Mouse (Mus musculus) neural tube, embryonic 11.5 days (tissue): ENCODE measurements at regions not wholly inside any gene's neighbourhood (a gene's known extent, or its start where the extent isn't known, plus 50 kb on each side); places are given as distances from the start of the nearest gene placed in this dataset.

Experiments
- ATAC-seq: fragments of 200-750 bp; cut with Nextera tagmentation; 2 replicates; pipeline ENCODE4 v1.8.0; 2017; ENCODE audit warnings: moderate number of reproducible peaks, mild to moderate bottlenecking, moderate TSS enrichment, moderate library complexity; ENCODE audit not compliant: insufficient read depth, low FRiP score, low TSS enrichment
- DNase-seq: peaks from one replicate; pipeline ENCODE4 v3.0.0-alpha.2; 2015; ENCODE audit warnings: low spot score
- H3K27ac ChIP-seq: fragments of 300-500 bp; sonication (generic); 2 replicates; pipeline ENCODE4 v1.5.1; 2014; ENCODE audit warnings: low read depth, mild to moderate bottlenecking, low read length
- H3K27me3 ChIP-seq: fragments of 300-500 bp; sonication (generic); 2 replicates; pipeline ENCODE4 v1.6.1; 2014; ENCODE audit warnings: mild to moderate bottlenecking, low read length, mixed read lengths; ENCODE audit not compliant: control insufficient read depth, insufficient read depth
- H3K36me3 ChIP-seq: fragments of 300-500 bp; sonication (generic); 2 replicates; pipeline ENCODE4 v1.6.1; 2014; ENCODE audit warnings: mild to moderate bottlenecking, low read length, moderate library complexity, mixed read lengths; ENCODE audit not compliant: control insufficient read depth, insufficient read depth
- H3K4me1 ChIP-seq: fragments of 300-500 bp; sonication (generic); 2 replicates; pipeline ENCODE4 v1.6.1; 2014; ENCODE audit warnings: low read length, mixed read lengths; ENCODE audit not compliant: control insufficient read depth, insufficient read depth
- H3K4me2 ChIP-seq: fragments of 300-500 bp; sonication (generic); 2 replicates; pipeline ENCODE4 v1.6.1; 2014; ENCODE audit warnings: low read depth, mild to moderate bottlenecking, moderate library complexity
- H3K4me3 ChIP-seq: fragments of 300-500 bp; sonication (generic); 2 replicates; pipeline ENCODE4 v1.5.1; 2014; ENCODE audit warnings: low read depth, low read length
- H3K9ac ChIP-seq: fragments of 300-500 bp; sonication (generic); 2 replicates; pipeline ENCODE4 v1.6.1; 2014; ENCODE audit warnings: mild to moderate bottlenecking, low read length
- H3K9me3 ChIP-seq: fragments of 300-500 bp; sonication (generic); 2 replicates; pipeline ENCODE4 v1.6.1; 2016; ENCODE audit warnings: low read length; ENCODE audit not compliant: control insufficient read depth
- WGBS: fragments of 180-500 bp; shearing (Covaris S2); extraction: QIAGEN DNeasy Blood & Tissue Kit; methylation state at CpG from one replicate; pipeline ENCODE4 v1.1.7; 2014; 5-methylcytosine and 5-hydroxymethylcytosine counted together

DNA sequence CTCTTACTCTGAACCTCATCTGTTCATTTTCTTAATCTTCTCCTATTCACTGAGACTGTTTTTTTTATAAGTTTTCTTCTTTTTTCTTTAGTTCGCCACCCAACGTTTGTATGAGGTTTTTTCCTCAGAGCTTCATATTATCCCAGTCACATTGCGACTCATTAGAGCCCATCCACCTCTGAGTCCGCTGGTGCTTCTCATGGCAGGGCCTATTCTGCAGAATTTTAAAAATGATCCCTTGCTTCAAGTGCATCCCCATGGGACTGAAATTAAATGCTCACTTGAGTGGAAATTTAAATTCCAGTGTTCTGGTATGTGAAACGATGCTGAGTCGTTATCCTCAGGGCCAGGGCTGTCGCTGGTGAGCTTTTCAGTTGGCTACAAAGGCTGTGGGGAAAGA lies 410.9 kb downstream of the Igsf11 start:
- Histone ChIP-seq H3K4me3 (no peak overlapping the region), H3K4me2 (no peak overlapping the region), H3K9ac (no peak overlapping the region), H3K27ac (no peak overlapping the region), H3K9me3 (no peaks in the 10 kb centered on the region), H3K36me3 (no peaks in the 10 kb centered on the region), H3K4me1 (no peaks in the 10 kb centered on the region), H3K27me3 (no peaks in the 10 kb centered on the region)
- 60% methylated on average over 7 of the region's 7 CpGs for WGBS
- no peak for DNase-seq
- ATAC-seq = peak; percentile 20; the same call in 1 of the 2 replicates

DNA sequence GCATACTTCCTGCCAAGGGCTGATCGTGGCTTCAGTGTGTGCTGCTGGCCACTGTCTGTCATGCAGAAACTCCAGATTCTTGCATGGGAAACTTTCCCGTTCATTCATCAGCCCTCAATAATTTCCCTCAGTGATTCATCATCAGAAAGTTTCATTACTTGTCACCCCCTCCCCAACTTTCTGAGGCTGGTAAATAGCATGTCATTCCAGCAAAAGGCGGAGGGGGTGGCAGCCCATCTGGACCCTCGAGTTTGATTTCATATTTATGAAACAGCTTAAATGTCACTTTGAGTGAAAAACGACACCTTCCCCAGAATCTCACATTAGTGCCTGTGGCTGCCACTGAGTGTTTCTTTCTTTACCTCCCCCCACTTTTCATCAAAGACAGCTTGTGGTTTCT lies 415.5 kb downstream of the Igsf11 start:
- no peaks in the 10 kb centered on the region for H3K9me3 ChIP-seq
- H3K27ac ChIP-seq = no peak overlapping the region
- ATAC-seq = no peak
- H3K4me3 ChIP-seq = no peak overlapping the region
- no peaks in the 10 kb centered on the region for H3K4me1 ChIP-seq
- no peak overlapping the region for H3K4me2 ChIP-seq
- no peak for DNase-seq
- H3K36me3 ChIP-seq = no peaks in the 10 kb centered on the region
- H3K9ac ChIP-seq = no peak overlapping the region
- H3K27me3 ChIP-seq = no peaks in the 10 kb centered on the region
- 69% methylated on average over 5 of the region's 5 CpGs for WGBS

DNA sequence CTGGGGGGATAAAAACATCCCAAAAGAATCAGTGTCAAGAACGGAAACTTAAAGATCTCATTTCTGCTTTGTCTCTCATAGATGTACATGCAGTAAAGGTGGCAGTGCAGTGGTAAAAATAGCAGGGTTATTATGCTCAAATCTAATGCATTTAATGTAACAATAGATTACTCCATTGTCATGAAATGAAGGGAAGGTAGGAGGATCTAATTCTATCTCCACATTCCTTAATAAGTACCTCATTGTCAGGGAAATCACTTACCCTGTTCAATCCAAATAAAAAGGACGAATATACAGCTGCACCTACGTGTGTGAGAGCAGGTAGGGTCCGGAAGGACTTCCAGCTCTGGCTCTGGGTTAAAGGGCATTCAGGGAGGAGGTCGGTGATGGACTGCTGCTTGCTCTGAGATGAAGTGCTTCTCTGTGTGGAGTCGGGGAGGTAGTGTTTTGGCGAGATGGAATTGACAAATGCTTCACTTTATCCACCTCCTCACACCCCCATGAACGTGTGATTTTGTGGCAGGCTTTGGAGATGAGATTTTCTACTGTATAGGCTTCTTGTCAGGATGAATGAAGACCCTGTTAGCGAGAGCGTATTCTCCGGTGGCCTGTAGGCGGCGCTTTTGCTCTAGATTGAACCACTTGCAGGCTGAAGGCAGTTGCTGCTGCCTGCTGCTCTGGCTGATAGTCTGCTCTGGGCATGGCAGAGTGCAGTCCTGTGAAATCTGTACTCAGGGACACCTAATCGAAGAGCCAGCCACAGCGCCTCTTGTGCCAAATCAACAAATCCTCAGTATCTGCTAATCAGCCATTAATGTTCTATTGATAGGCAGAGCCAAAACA lies 424.5 kb downstream of the Igsf11 start:
- Histone ChIP-seq H3K4me3 (no peak overlapping the region), H3K36me3 (no peaks in the 10 kb centered on the region), H3K4me2 (no peak overlapping the region), H3K9ac (no peak overlapping the region), H3K9me3 (no peaks in the 10 kb centered on the region), H3K27ac (no peak overlapping the region), H3K27me3 (no peaks in the 10 kb centered on the region), H3K4me1 (no peaks in the 10 kb centered on the region)
- ATAC-seq = peak; percentile 75; the same call in 1 of the 2 replicates
- peak; percentile 75 for DNase-seq
- 29% methylated on average over 15 of the region's 15 CpGs for WGBS

DNA sequence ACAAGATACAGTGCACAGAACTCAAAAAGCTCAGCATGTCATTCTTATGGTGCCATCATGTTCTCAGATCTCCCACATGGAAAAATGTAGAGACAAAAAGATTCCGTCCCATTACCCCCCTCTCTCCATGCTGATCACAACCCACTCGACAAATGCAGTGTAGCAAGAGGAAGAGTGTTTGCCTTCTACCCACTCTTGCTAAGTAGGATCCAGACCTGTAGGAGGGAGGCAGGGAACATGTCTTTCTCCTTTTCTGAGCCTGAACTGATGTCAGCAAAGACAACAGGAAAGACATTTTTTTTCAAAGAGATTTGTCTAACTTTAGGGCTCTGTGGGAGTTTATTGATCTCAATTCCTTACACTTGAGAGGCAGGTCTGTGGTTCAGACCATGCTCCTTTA lies 433.2 kb downstream of the Igsf11 start:
- Histone ChIP-seq H3K27ac (no peak overlapping the region), H3K9ac (no peak overlapping the region), H3K4me1 (no peaks in the 10 kb centered on the region), H3K4me3 (no peak overlapping the region), H3K36me3 (no peaks in the 10 kb centered on the region), H3K4me2 (no peak overlapping the region), H3K27me3 (no peaks in the 10 kb centered on the region), H3K9me3 (no peaks in the 10 kb centered on the region)
- DNase-seq (no peak), ATAC-seq (no peak)
- 85% methylated on average over 2 of the region's 2 CpGs for WGBS

DNA sequence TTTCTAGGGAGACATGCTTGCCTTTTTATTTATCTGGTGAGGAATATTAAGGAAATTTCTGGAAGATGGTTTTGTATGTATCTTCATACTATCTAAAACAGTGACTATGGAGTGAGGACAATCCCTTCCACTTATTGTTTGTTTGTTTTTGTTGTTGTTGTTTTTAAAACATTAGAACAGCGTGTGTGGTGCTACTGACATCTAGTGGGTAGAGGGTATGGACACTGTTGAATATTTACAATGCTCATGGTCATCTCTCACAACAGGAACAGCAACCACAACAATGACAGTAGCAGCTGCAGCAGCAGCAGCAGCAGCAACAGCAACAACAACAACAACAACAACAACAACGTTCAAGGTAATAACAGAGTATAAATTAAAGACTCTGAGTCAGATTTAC lies 471.2 kb downstream of the Igsf11 start:
- 78% methylated on average over 2 of the region's 2 CpGs for WGBS
- no peaks in the 10 kb centered on the region for H3K9me3 ChIP-seq
- H3K36me3 ChIP-seq = no peaks in the 10 kb centered on the region
- H3K4me2 ChIP-seq = no peak overlapping the region
- ATAC-seq (no peak), DNase-seq (no peak)
- no peak overlapping the region for H3K4me3 ChIP-seq
- H3K9ac ChIP-seq = no peak overlapping the region
- no peaks in the 10 kb centered on the region for H3K4me1 ChIP-seq
- no peaks in the 10 kb centered on the region for H3K27me3 ChIP-seq
- no peak overlapping the region for H3K27ac ChIP-seq

DNA sequence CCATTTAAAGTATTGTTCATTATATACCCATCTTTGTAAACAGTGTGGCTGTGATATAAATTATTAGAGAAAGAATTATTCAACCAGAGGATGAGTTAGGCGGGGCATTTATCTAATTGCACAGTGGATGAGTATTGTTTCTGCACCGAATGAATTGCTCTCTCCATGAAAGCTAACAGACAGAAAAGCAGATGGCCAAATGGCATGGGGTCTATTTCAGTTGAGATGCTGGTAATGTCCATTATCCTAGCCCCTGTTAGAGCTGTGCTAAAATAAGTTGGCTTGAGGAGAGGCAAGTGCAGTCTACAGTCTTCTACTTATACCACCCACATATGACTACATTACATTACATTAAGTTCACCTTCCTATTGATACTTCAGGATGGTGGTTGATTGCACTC lies 475.8 kb downstream of the Igsf11 start:
- DNase-seq (no peak), ATAC-seq (no peak)
- Histone ChIP-seq H3K9me3 (no peaks in the 10 kb centered on the region), H3K4me2 (no peak overlapping the region), H3K36me3 (no peaks in the 10 kb centered on the region), H3K4me1 (no peaks in the 10 kb centered on the region), H3K9ac (no peak overlapping the region), H3K4me3 (no peak overlapping the region), H3K27me3 (no peaks in the 10 kb centered on the region), H3K27ac (no peak overlapping the region)
- 80% methylated on average over 2 of the region's 2 CpGs for WGBS

DNA sequence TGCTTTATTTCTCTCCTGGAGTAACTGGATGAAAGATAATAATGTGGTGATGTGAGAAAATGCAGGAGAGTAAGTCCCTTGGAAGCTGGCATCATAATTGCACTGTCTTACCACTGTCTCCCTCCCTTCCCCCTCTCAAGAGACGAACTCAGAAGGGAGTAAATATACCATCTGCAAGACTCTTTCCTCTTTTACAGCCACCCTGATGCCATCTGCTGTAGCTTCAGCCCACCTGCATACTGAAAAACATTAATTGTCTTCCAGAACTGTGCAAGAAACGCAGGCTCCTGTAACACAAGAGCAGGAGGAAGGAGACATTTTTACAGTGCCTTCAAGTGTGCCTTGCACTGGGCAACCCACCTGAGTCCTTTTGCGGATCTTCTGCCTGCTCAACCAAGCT lies 482.1 kb downstream of the Igsf11 start:
- H3K27me3 ChIP-seq = no peaks in the 10 kb centered on the region
- no peak overlapping the region for H3K4me3 ChIP-seq
- H3K27ac ChIP-seq = no peak overlapping the region
- H3K4me2 ChIP-seq = no peak overlapping the region
- H3K9me3 ChIP-seq = no peaks in the 10 kb centered on the region
- H3K9ac ChIP-seq = no peak overlapping the region
- no peaks in the 10 kb centered on the region for H3K36me3 ChIP-seq
- no peaks in the 10 kb centered on the region for H3K4me1 ChIP-seq
- 71% methylated on average over 3 of the region's 3 CpGs for WGBS
- ATAC-seq (no peak), DNase-seq (no peak)

DNA sequence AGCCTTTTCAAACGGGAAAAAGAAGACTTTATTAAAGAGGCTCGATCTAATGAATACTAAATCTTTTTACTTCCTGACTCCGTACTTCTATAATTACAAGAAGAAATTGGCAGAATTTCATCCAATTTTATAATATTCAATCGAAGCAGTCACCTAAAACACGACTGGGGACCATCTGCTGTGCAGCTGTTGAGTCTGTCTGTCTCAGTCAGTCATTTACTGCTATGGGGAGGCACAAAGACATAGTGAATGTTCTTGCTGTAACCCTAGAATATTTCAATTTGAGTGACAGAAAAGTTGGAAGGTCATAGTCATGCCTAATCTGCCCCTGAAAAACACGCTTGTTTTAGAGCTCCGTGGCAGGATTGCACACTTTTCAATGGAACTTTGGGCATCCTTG lies 487.5 kb downstream of the Igsf11 start:
- Histone ChIP-seq H3K27me3 (no peaks in the 10 kb centered on the region), H3K9ac (no peak overlapping the region), H3K4me1 (no peaks in the 10 kb centered on the region), H3K27ac (no peak overlapping the region), H3K4me2 (no peak overlapping the region), H3K4me3 (no peak overlapping the region), H3K36me3 (no peaks in the 10 kb centered on the region), H3K9me3 (no peaks in the 10 kb centered on the region)
- DNase-seq (no peak), ATAC-seq (no peak)
- 70% methylated on average over 7 of the region's 7 CpGs for WGBS

DNA sequence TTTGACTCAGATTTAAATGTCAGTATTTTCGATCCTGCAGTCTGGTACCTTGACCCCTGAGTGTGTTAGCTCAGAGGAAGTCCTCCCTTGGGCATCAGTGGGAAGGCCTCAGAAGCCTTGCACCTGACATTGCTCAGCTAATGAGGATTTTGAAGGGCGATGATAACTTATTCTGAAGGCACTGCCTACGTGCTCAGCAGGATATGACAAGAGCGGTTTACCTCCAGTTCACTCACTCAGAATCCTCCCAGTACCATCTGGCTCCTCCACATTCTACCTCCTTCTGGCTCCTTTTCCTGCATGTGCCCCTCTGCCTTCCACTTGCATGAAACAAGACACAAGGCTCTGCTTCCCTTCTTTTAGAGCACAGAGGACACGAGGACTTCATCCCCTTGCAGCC lies 497.5 kb downstream of the Igsf11 start:
- 79% methylated on average over 5 of the region's 5 CpGs for WGBS
- H3K27ac ChIP-seq = no peak overlapping the region
- no peaks in the 10 kb centered on the region for H3K9me3 ChIP-seq
- no peaks in the 10 kb centered on the region for H3K36me3 ChIP-seq
- no peak overlapping the region for H3K4me2 ChIP-seq
- DNase-seq = no peak
- H3K9ac ChIP-seq = no peak overlapping the region
- H3K4me3 ChIP-seq = no peak overlapping the region
- no peaks in the 10 kb centered on the region for H3K4me1 ChIP-seq
- ATAC-seq = no peak
- no peaks in the 10 kb centered on the region for H3K27me3 ChIP-seq
